Mouse (Mus musculus) MEL (cell line): ENCODE measurements around the gene Atf7. TPM values are rescaled to one million over a fixed set of nuclear protein-coding genes. Genes with fewer than 3 reads are reported as not detected.

Source experiments
- DNase-seq: peaks from one replicate; pipeline ENCODE4 v3.0.0; 2011; ENCODE audit warnings: low read depth, low spot score
- H3K27ac ChIP-seq: 2 replicates; pipeline ENCODE4 v1.5.1; 2012; ENCODE audit warnings: low read depth, mild to moderate bottlenecking, control low read depth, low read length, moderate library complexity; ENCODE audit not compliant: control insufficient read depth
- H3K27me3 ChIP-seq, 2 experiments: fragments of 150-350 bp in 1 of 2; sonication (generic) in 1 of 2; 2 replicates each; pipeline ENCODE4 v1.6.1; 2012; ENCODE audit warnings: low read length in 2 of 2, mild to moderate bottlenecking in 2 of 2, improper control_type of control experiment in 1 of 2, moderate library complexity in 1 of 2; ENCODE audit not compliant: insufficient read depth in 2 of 2, control insufficient read depth in 1 of 2
- H3K36me3 ChIP-seq, 2 experiments: 2 replicates each; pipeline ENCODE4 v1.6.1; 2012 to 2014; ENCODE audit warnings: low read length in 2 of 2, improper control_type of control experiment in 1 of 2, inconsistent platforms in 1 of 2, mild to moderate bottlenecking in 1 of 2; ENCODE audit not compliant: insufficient read depth in 2 of 2, control insufficient read depth in 1 of 2
- H3K4me1 ChIP-seq, 2 experiments: fragments of 150-350 bp in 1 of 2; sonication (generic) in 1 of 2; 2 replicates each; pipeline ENCODE4 v1.6.1; 2012; ENCODE audit warnings: low read length in 2 of 2, improper control_type of control experiment in 1 of 2, mild to moderate bottlenecking in 1 of 2; ENCODE audit not compliant: insufficient read depth in 2 of 2, control insufficient read depth in 1 of 2
- H3K4me3 ChIP-seq, 2 experiments: fragments of 150-350 bp in 1 of 2; sonication (generic) in 1 of 2; 2 replicates each; pipeline ENCODE4 v1.5.1; 2012; ENCODE audit warnings: low read depth in 2 of 2, low read length in 2 of 2, mild to moderate bottlenecking in 2 of 2, moderate library complexity in 2 of 2, control low read depth in 1 of 2, improper control_type of control experiment in 1 of 2; ENCODE audit not compliant: control insufficient read depth in 1 of 2, insufficient read depth in 1 of 2
- H3K79me2 ChIP-seq: 2 replicates; pipeline ENCODE4 v1.6.1; 2012; ENCODE audit warnings: mild to moderate bottlenecking, low read length, moderate library complexity; ENCODE audit not compliant: control insufficient read depth, poor library complexity, insufficient read depth
- H3K9ac ChIP-seq: 2 replicates; pipeline ENCODE4 v1.6.1; 2012; ENCODE audit warnings: low read depth, mild to moderate bottlenecking, control low read depth, low read length, moderate library complexity; ENCODE audit not compliant: control insufficient read depth, poor library complexity, severe bottlenecking
- H3K9me3 ChIP-seq: fragments of 150-350 bp; sonication (generic); replicated peaks from 2 replicates; pipeline ENCODE4 v1.6.1; 2012; ENCODE audit warnings: mild to moderate bottlenecking, low read length, improper control_type of control experiment, moderate library complexity; ENCODE audit not compliant: insufficient read depth
- BHLHE40 ChIP-seq: IDR thresholded peaks from 2 replicates; pipeline ENCODE4 v1.6.1; 2012; ENCODE audit warnings: low read depth, mild to moderate bottlenecking, inconsistent platforms, low read length, improper control_type of control experiment, borderline replicate concordance
- CHD2 ChIP-seq: IDR thresholded peaks from 2 replicates; pipeline ENCODE4 v1.6.1; 2011; ENCODE audit warnings: low read length, improper control_type of control experiment
- CTCF ChIP-seq, 3 experiments: IDR thresholded peaks in 2 of 3; conservative IDR thresholded peaks in 1 of 3; 2 replicates each; pipeline ENCODE4 v1.5.1; 2011 to 2012; ENCODE audit warnings: low read length in 3 of 3, low read depth in 2 of 3, mild to moderate bottlenecking in 2 of 3, improper control_type of control experiment in 1 of 3, inconsistent platforms in 1 of 3, mixed read lengths in 1 of 3, moderate library complexity in 1 of 3; ENCODE audit not compliant: control insufficient read depth in 1 of 3, insufficient read depth in 1 of 3, poor library complexity in 1 of 3, severe bottlenecking in 1 of 3
- E2F4 ChIP-seq: IDR thresholded peaks from 2 replicates; pipeline ENCODE4 v1.6.1; 2011; ENCODE audit warnings: low read depth, low read length, improper control_type of control experiment, borderline replicate concordance
- ELF1 ChIP-seq: IDR thresholded peaks from 2 replicates; pipeline ENCODE4 v1.6.1; 2014; ENCODE audit warnings: low read depth, mild to moderate bottlenecking, inconsistent platforms, low read length, improper control_type of control experiment, moderate library complexity
- ETS1 ChIP-seq: IDR thresholded peaks from 2 replicates; pipeline ENCODE4 v1.6.1; 2012; ENCODE audit warnings: low read depth, mild to moderate bottlenecking, inconsistent platforms, low read length, improper control_type of control experiment, moderate library complexity
- GABPA ChIP-seq: IDR thresholded peaks from 2 replicates; pipeline ENCODE4 v1.6.1; 2012; ENCODE audit warnings: low read depth, mild to moderate bottlenecking, inconsistent platforms, low read length, improper control_type of control experiment, moderate library complexity
- GATA1 ChIP-seq: IDR thresholded peaks from 2 replicates; pipeline ENCODE4 v1.6.1; 2011; ENCODE audit warnings: low read depth, low read length, improper control_type of control experiment
- JUND ChIP-seq: IDR thresholded peaks from 2 replicates; pipeline ENCODE4 v1.6.1; 2011; ENCODE audit warnings: low read depth, mild to moderate bottlenecking, improper control_type of control experiment, low read length
- MAFK ChIP-seq: IDR thresholded peaks from 2 replicates; pipeline ENCODE4 v1.6.1; 2011; ENCODE audit warnings: low read depth, mild to moderate bottlenecking, low read length, improper control_type of control experiment, borderline replicate concordance
- MAZ ChIP-seq: IDR thresholded peaks from 2 replicates; pipeline ENCODE4 v1.6.1; 2012; ENCODE audit warnings: low read depth, mild to moderate bottlenecking, inconsistent platforms, low read length, improper control_type of control experiment
- MEF2A ChIP-seq: IDR thresholded peaks from 2 replicates; pipeline ENCODE4 v1.6.1; 2014; ENCODE audit warnings: low read depth, mild to moderate bottlenecking, inconsistent platforms, low read length, improper control_type of control experiment; ENCODE audit not compliant: poor library complexity, insufficient replicate concordance, severe bottlenecking; ENCODE audit errors: extremely low read depth
- MXI1 ChIP-seq: IDR thresholded peaks from 2 replicates; pipeline ENCODE4 v1.6.1; 2011; ENCODE audit warnings: mild to moderate bottlenecking, low read depth, low read length, improper control_type of control experiment
- MYB ChIP-seq: IDR thresholded peaks from 2 replicates; pipeline ENCODE4 v1.6.1; 2011; ENCODE audit warnings: mild to moderate bottlenecking, low read depth, low read length, improper control_type of control experiment
- MYC ChIP-seq: IDR thresholded peaks from 2 replicates; pipeline ENCODE4 v1.6.1; 2011; ENCODE audit warnings: low read depth, mild to moderate bottlenecking, low read length, improper control_type of control experiment, moderate library complexity
- NELFE ChIP-seq: IDR thresholded peaks from 2 replicates; pipeline ENCODE4 v1.6.1; 2011; ENCODE audit warnings: low read depth, low read length, improper control_type of control experiment
- POLR2A ChIP-seq, 2 experiments: IDR thresholded peaks; 2 replicates each; pipeline ENCODE4 v1.6.1; 2011 to 2012; ENCODE audit warnings: low read length in 2 of 2, mild to moderate bottlenecking in 2 of 2, control low read depth in 1 of 2, improper control_type of control experiment in 1 of 2, low read depth in 1 of 2, moderate library complexity in 1 of 2; ENCODE audit not compliant: control insufficient read depth in 1 of 2, insufficient read depth in 1 of 2, poor library complexity in 1 of 2
- POLR2AphosphoS2 ChIP-seq: IDR thresholded peaks from 2 replicates; pipeline ENCODE4 v1.6.1; 2011; ENCODE audit warnings: low read length, improper control_type of control experiment
- POLR2AphosphoS5 ChIP-seq: IDR thresholded peaks from 2 replicates; pipeline ENCODE4 v1.6.1; 2012; ENCODE audit warnings: low read depth, borderline replicate concordance, mild to moderate bottlenecking, inconsistent platforms, low read length, moderate library complexity, mixed read lengths
- RAD21 ChIP-seq: IDR thresholded peaks from 2 replicates; pipeline ENCODE4 v1.6.1; 2011; ENCODE audit warnings: mild to moderate bottlenecking, low read depth, low read length, improper control_type of control experiment
- SIN3A ChIP-seq: IDR thresholded peaks from 2 replicates; pipeline ENCODE4 v1.6.1; 2012; ENCODE audit warnings: low read length, improper control_type of control experiment, inconsistent platforms
- SMC3 ChIP-seq: IDR thresholded peaks from 2 replicates; pipeline ENCODE4 v1.6.1; 2011; ENCODE audit warnings: low read depth, low read length, improper control_type of control experiment
- TAL1 ChIP-seq: IDR thresholded peaks from 2 replicates; pipeline ENCODE4 v1.6.1; 2012; ENCODE audit warnings: mild to moderate bottlenecking, inconsistent platforms, low read length, moderate library complexity, mixed read lengths
- TBP ChIP-seq: IDR thresholded peaks from 2 replicates; pipeline ENCODE4 v1.8.0; 2011; ENCODE audit warnings: low read depth, low read length, improper control_type of control experiment
- TCF12 ChIP-seq: IDR thresholded peaks from 2 replicates; pipeline ENCODE4 v1.6.1; 2014; ENCODE audit warnings: low read depth, mild to moderate bottlenecking, inconsistent platforms, low read length, improper control_type of control experiment, moderate library complexity
- USF2 ChIP-seq, 2 experiments: IDR thresholded peaks; 2 replicates each; pipeline ENCODE4 v1.6.1; 2011 to 2012; ENCODE audit warnings: improper control_type of control experiment in 2 of 2, low read length in 2 of 2, borderline replicate concordance in 1 of 2, inconsistent platforms in 1 of 2, low read depth in 1 of 2, mild to moderate bottlenecking in 1 of 2; ENCODE audit not compliant: insufficient read depth in 1 of 2
- ZC3H11A ChIP-seq: IDR thresholded peaks from 2 replicates; pipeline ENCODE4 v1.6.1; 2012; ENCODE audit warnings: low read depth, mild to moderate bottlenecking, inconsistent platforms, low read length, improper control_type of control experiment
- ZKSCAN1 ChIP-seq: IDR thresholded peaks from 2 replicates; pipeline ENCODE4 v1.6.1; 2012; ENCODE audit warnings: low read depth, mild to moderate bottlenecking, inconsistent platforms, low read length, improper control_type of control experiment, moderate library complexity
- polyA plus RNA-seq, 2 experiments: library from polyadenylated mRNA; stranded (reverse) in 1 of 2; unstranded in 1 of 2; fragments of >175 nt in 1 of 2; fragments of >200 nt in 1 of 2; gene quantifications; 2 replicates each; pipeline versions ENCODE4 v1.2.1 to v1.2.4; 2012; ENCODE audit warnings: low replicate concordance in 2 of 2, low read depth in 1 of 2; ENCODE audit not compliant: insufficient read length in 2 of 2, insufficient read depth in 1 of 2, missing spikeins in 1 of 2
- total RNA-seq: library from RNA; depleted of rRNA; stranded (reverse); fragments of 300-350 nt; gene quantifications from 2 replicates; pipeline ENCODE4 v1.2.3, GENCODE M21; 2012

Atf7 gene
- total and polyA plus RNA-seq, 3 experiments, result 12.8 to 49.6 TPM; not detected in 1

- Histone ChIP-seq H3K27ac (no peak overlapping the region), H3K9ac (no peak overlapping the region), H3K4me1 (no peaks in the 10 kb centered on the region), H3K27me3 (no peaks in the 10 kb centered on the region), H3K79me2 (no peaks in the 10 kb centered on the region), H3K9me3 (no peaks in the 10 kb centered on the region), H3K36me3 (peaks cover 1 to 9% of the 10 kb centered on the region in 2 experiments), H3K4me3 (no peak overlapping the region)
- DNase-seq, result no peak
- TF ChIP-seq CHD2, result no peak
- TF ChIP-seq MEF2A, result no peak
- TF ChIP-seq MXI1, result no peak
- TF ChIP-seq NELFE, result no peak
- TF ChIP-seq POLR2AphosphoS5, result no peak
Observed at GRCm38 (mm10) chr15:102526111-102527002, 98.9 kb downstream of the Atf7 start.

- H3K4me3 ChIP-seq, result no peak within 1 kb of the TSS
- peaks cover 5 to 15% of the 10 kb centered on the region in 2 experiments for H3K36me3 ChIP-seq
- no peak within 1 kb of the TSS for H3K9ac ChIP-seq
- peak; percentile 90 for DNase-seq
- H3K27me3 ChIP-seq, result no peaks in the 10 kb centered on the region
- H3K27ac ChIP-seq, result no peak within 1 kb of the TSS
- no peaks in the 10 kb centered on the region for H3K9me3 ChIP-seq
- peaks cover 5 to 12% of the 10 kb centered on the region in 2 experiments; a peak in 3 of 4 replicates for H3K4me1 ChIP-seq
- H3K79me2 ChIP-seq, result peaks cover 8% of the 10 kb centered on the region; the same call in 1 of the 2 replicates
- peak; percentile 98 to 100 (median 99) for TF ChIP-seq CTCF (IDR thresholded peaks at IDR 0.05 in 2 of 3, conservative IDR thresholded peaks at IDR 0.05 in 1 of 3; ENCODE audit: control insufficient read depth in 1 of 3, insufficient read depth in 1 of 3, low read depth in 2 of 3, low read length in 3 of 3, poor library complexity in 1 of 3, severe bottlenecking in 1 of 3)
- TF ChIP-seq ZKSCAN1, result no peak
- no peak for TF ChIP-seq MYB
- TF ChIP-seq USF2 (IDR thresholded peaks at IDR 0.05; ENCODE audit: borderline replicate concordance in 1 of 2, insufficient read depth in 1 of 2, low read depth in 1 of 2, low read length in 2 of 2), result no peak
- TF ChIP-seq POLR2A (IDR thresholded peaks at IDR 0.05; ENCODE audit: control insufficient read depth in 1 of 2, insufficient read depth in 1 of 2, low read depth in 1 of 2, low read length in 2 of 2, poor library complexity in 1 of 2), result 0 out of 4 replicates have a peak, but pooled peaks of 1 of the 2 experiments have one; percentile 47
- peak; percentile 44; the same call in 1 of the 2 replicates for TF ChIP-seq BHLHE40
- 0 out of 2 replicates have a peak, but pooled peaks have one; percentile 35 for TF ChIP-seq MEF2A
- peak; percentile 33; the same call in 1 of the 2 replicates for TF ChIP-seq POLR2AphosphoS2
- TF ChIP-seq SMC3, result peak; percentile 94
- no peak for TF ChIP-seq MXI1
- no peak for TF ChIP-seq ELF1
- no peak for TF ChIP-seq TBP
- TF ChIP-seq MAZ, result peak; percentile 72
- TF ChIP-seq TAL1, result no peak
- no peak for TF ChIP-seq GABPA
- TF ChIP-seq JUND, result peak; percentile 78
- TF ChIP-seq SIN3A, result peak; percentile 65; the same call in 1 of the 2 replicates
- TF ChIP-seq TCF12, result no peak
- TF ChIP-seq MYC, result 0 out of 2 replicates have a peak, but pooled peaks have one; percentile 27
- TF ChIP-seq E2F4, result no peak
- TF ChIP-seq ETS1, result no peak
- TF ChIP-seq MAFK, result no peak
- TF ChIP-seq GATA1, result no peak
- peak; percentile 95 for TF ChIP-seq ZC3H11A
- peak; percentile 99 for TF ChIP-seq RAD21
Observed at GRCm38 (mm10) chr15:102524892-102525485, 100.3 kb downstream of the Atf7 start, which contains the start of gene Npff. Gene Npff, minus strand, starts transcription at chr15:102524942.
